Mouse (Mus musculus): ENCODE measurements around the gene Naip2. TPM values are rescaled to one million over a fixed set of nuclear protein-coding genes. Genes with fewer than 3 reads are reported as not detected.
"Not testable (repeated sequence)": the region's sequence is repeated elsewhere in the genome, so short reads cannot be mapped to it uniquely, and the experiment has no call there.

The Naip2 gene
- polyA plus RNA-seq (2012; ENCODE audit: insufficient read depth, insufficient read length, missing spikeins): 0.79 TPM in 2 replicates

DNA sequence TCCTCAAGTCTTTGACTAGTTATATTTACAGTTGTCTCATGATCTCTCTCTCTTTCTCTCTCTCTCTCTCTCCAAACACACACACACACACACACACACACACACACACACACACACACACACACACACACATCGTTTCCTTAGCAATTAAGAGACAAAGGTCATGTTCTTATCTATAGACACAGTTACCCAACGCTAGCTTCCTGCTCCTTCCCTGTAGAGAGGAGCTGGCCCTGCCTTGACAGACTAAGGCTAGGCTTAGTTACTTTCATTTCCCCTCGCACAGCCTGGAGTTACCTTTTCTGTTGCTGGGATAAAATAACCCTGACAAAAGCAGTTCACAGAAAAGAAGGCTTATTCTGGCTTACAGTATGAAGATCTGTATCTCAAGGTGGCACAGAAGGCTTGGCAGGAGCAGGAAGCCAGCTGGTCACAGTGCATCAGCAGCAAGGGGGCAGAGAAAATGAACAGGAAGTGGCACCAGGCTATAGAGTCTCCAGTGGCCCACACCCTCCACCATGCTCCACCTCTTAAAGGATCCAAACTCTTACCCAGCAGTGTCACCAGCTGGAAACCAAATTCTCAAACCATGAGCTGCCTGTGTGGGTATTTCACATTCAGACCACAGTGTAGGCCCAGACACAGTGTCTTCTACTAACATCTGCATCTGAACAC lies at the start of gene Naip2:
Gene Naip2 (minus strand): TSS at position 434 of the 675 bp plus-strand sequence.
- peak within 1 kb of the TSS; percentile 51 for H3K4me3 ChIP-seq (ENCODE audit: insufficient read depth, low read depth, low read length)
- peak within 1 kb of the TSS; percentile 68 for H3K27ac ChIP-seq (replicated peaks; ENCODE audit: low read depth, low read length)
- not testable (repeated sequence) for H3K4me1 ChIP-seq (ENCODE audit: control insufficient read depth, insufficient read depth, insufficient read length, low read length)

DNA sequence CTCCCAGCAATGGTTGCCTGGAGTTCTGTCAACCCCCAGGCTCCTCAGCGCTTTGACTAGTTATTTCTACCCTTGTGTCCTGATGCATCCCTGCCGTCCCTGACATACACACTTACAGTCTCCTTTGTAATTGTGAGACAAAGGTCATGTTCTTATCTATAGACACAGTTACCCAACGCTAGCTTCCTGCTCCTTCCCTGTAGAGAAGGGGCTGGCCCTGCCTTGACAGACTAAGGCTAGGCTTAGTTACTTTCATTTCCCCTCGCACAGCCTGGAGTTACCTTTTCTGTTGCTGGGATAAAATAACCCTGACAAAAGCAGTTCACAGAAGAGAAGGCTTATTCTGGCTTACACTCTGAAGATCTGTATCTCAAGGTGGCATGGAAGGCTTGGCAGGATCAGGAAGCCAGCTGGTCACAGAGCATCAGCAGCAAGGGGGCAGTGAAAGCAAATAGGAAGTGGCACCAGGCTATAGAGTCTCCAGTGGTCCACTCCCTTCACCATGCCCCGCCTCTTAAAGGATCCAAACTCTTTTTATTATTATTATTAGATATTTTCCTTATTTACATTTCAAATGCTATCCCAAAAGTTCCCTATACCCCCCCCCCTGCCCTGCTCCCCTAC lies 45.1 kb upstream of the Naip2 start:
- not testable (repeated sequence) for H3K27ac ChIP-seq (replicated peaks; ENCODE audit: low read depth, low read length)
- H3K4me3 ChIP-seq (ENCODE audit: insufficient read depth, low read depth, low read length): peak overlapping the region; percentile 34

DNA sequence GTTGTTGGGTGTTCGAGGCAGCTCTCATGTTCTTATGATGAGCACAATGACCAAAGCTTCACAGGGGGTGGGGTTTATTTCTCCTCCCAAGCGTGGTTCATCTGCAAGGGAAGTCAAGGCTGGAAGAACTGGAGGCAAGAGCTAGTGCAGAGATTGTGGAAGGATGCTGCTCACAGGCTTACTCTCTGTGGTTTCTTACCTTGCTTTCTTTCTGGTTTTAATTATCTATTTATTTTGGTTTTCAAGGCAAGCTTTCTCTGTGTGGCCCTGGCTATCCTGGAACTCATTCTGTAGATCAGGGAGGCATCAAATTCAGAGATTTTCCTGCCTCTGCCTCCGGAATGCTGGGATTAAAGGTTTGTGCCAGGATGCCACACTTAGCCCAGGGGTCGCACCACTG lies 44.3 kb upstream of the Naip2 start, which contains the start of gene Naip5:
Gene Naip5 (minus strand): TSS at position 101 of the 400 bp plus-strand sequence.
- H3K4me3 ChIP-seq (ENCODE audit: insufficient read depth, low read depth, low read length): peak within 1 kb of the TSS; percentile 34
- H3K4me1 ChIP-seq (ENCODE audit: control insufficient read depth, insufficient read depth, insufficient read length, low read length); H3K27ac ChIP-seq (replicated peaks; ENCODE audit: low read depth, low read length): not testable (repeated sequence)

More for the DNA sequence above, 45.1 kb upstream of the Naip2 start:
- not testable (repeated sequence) for H3K4me1 ChIP-seq (ENCODE audit: control insufficient read depth, insufficient read depth, insufficient read length, low read length)

DNA sequence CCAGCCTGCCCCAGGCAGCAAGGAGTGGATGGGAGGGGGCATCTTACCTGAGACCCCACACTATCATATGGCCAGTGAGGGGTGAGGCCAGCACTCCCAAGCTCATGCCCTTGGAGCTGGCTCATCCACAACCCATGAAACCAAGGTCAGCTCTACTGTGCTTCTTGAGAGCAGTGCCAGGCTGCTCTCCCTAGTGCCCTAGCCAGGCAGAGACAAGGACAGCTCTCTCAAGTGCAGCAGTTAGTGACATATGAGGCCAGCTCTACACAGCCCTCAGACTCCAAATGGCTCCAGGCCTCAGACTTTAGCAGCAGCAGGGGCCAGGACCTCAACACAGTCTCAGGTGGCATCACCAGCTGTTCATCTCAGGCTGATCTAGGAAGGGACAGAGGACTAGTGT lies 41.8 kb upstream of the Naip2 start:
- no peak overlapping the region for H3K4me3 ChIP-seq (ENCODE audit: insufficient read depth, low read depth, low read length)
- H3K4me1 ChIP-seq (ENCODE audit: control insufficient read depth, insufficient read depth, insufficient read length, low read length): no peaks in the 10 kb centered on the region
- no peak overlapping the region for H3K27ac ChIP-seq (replicated peaks; ENCODE audit: low read depth, low read length)

DNA sequence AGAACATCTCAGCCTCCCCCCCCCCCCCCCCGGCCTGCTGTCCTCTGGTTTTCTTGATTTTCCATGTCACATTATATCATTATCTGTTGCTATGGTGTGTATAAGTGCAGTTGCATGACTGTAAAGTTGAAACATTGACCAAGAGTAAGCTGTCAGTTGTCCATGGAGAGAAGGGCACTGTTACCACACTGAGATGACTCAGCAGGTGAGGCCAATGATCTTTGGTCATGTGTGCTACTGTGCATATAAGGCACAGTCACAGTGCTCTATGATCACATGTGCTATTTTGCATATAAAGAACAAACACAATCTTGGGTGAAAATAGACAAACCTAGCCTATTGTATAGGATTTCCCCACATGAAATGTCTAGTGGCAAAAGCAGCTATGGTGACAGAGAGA lies 11.8 kb upstream of the Naip2 start:
- H3K27ac ChIP-seq (replicated peaks; ENCODE audit: low read depth, low read length); H3K4me3 ChIP-seq (ENCODE audit: insufficient read depth, low read depth, low read length); H3K4me1 ChIP-seq (ENCODE audit: control insufficient read depth, insufficient read depth, insufficient read length, low read length): not testable (repeated sequence)

DNA sequence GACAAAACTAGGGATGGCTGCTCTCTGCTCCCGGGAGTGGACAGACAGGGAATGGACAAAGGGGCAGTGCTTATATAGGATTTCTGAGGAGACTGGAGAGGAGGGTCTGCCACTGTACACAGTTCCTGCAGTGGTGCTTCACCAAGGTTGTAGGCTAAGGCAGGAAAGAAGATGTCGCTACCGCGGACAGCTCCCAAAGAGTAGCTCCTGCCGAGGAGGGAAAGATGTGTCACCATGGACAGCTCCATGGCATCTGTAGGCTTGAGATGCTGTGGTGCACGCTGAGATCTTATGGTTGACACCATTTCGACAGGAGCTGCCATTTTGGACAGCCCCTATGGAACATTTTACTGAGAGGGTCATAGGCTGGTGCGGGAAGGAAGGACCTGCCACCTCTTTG lies 8.6 kb upstream of the Naip2 start:
- Histone ChIP-seq H3K27ac (replicated peaks; ENCODE audit: low read depth, low read length) (no peak overlapping the region), H3K4me3 (ENCODE audit: insufficient read depth, low read depth, low read length) (no peak overlapping the region), H3K4me1 (ENCODE audit: control insufficient read depth, insufficient read depth, insufficient read length, low read length) (no peaks in the 10 kb centered on the region)

DNA sequence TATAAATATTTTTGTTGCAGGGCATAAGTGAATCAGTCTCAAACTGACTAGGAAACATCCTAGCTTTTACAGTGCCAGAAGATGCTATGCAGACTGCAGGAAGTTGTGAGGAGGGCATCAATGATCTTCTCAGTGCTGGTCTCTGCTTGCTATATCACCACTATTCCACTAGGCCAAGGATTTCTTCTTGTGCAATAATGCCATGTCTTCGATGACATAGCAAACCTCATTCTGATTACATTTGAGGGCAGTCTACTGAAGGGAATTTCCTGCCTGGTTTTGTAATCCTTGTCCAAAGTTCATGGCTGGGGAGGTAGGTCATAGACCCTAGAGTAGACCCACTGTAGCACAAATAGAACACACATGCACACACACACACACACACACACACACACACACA lies 1.4 kb upstream of the Naip2 start:
- no peak overlapping the region for H3K27ac ChIP-seq (replicated peaks; ENCODE audit: low read depth, low read length)
- H3K4me1 ChIP-seq (ENCODE audit: control insufficient read depth, insufficient read depth, insufficient read length, low read length): no peaks in the 10 kb centered on the region
- H3K4me3 ChIP-seq (ENCODE audit: insufficient read depth, low read depth, low read length): no peak overlapping the region

DNA sequence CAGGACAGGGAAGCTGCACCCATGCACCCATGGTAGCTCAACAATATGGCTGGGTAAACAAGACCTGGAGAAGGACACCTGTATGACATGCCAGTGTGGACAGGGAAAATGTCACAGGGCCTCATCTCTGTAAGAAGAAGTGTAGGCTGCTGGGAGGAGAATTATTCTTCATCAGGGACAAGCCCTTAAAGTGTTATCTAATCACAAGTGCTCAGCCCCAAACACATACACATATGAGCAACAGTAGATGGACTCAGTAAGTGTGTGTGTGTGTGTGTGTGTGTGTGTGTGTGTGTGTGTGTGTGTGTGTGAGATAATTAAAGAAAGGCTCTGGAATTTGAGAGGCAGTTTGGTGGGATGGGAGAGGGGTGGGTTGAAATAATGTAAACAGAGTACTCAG lies 1.1 kb downstream of the Naip2 start:
- no peak overlapping the region for H3K27ac ChIP-seq (replicated peaks; ENCODE audit: low read depth, low read length)
- peak overlapping the region; percentile 3; the same call in 1 of the 2 replicates for H3K4me3 ChIP-seq (ENCODE audit: insufficient read depth, low read depth, low read length)
- no peaks in the 10 kb centered on the region for H3K4me1 ChIP-seq (ENCODE audit: control insufficient read depth, insufficient read depth, insufficient read length, low read length)

DNA sequence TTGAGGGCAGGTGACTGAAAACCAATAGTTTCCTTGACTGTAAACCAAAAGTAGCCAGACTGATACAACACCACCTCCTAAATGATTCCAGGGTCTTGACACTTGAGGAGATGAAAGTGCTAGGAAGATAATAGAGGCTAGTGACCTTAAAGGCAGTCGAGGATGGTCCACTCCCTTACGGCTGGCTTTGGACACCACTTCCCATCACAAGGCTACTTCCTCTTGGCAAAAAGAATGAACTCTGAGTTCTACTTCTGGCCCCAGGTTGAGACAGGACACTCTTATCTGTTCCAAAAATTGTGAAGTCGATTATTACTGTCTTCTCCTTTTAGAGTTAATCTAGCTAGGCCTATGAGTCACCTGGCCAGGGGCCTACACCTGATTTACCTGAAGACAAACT lies 6.5 kb downstream of the Naip2 start:
- H3K27ac ChIP-seq (replicated peaks; ENCODE audit: low read depth, low read length): no peak overlapping the region
- H3K4me1 ChIP-seq (ENCODE audit: control insufficient read depth, insufficient read depth, insufficient read length, low read length): no peaks in the 10 kb centered on the region
- no peak overlapping the region for H3K4me3 ChIP-seq (ENCODE audit: insufficient read depth, low read depth, low read length)

DNA sequence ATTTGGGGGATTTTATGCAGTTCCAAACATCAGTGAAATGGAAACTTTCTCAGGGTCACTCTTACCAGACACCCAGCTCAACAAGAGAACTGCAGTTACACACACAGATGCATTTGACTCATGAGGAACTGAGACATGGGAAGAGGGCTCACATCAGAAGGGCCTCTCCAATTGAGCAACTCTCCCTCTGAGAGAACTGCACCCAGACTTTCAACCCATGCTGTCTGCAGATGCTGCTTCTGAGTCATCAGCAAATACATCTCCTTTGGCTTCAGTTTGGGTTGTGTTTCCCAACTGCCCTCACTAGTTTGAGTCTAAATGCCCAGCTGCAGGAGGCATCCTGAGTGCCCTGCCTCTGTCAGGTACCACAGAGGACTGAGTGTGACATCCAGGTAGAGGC lies 18.8 kb downstream of the Naip2 start:
- H3K27ac ChIP-seq (replicated peaks; ENCODE audit: low read depth, low read length); H3K4me3 ChIP-seq (ENCODE audit: insufficient read depth, low read depth, low read length); H3K4me1 ChIP-seq (ENCODE audit: control insufficient read depth, insufficient read depth, insufficient read length, low read length): not testable (repeated sequence)

DNA sequence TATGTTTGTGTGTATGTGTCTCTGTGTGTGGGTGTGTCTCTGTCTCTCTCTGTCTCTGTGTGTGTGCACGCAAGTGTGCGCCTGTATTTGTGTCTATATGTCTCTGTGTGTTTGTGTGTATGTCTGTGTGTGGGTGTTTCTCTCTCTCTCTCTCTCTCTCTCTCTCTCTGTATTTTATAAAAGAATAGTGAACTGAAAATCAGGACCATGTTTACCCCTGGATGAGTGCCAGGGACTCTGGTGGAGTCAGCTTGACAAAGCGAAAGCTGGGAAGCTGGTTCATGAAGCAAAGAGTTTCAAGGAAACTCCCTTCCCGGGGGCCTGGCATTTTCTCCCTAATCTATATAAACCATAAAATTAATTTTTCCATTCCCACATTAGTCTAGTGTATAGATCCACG lies 27.5 kb downstream of the Naip2 start:
- H3K27ac ChIP-seq (replicated peaks; ENCODE audit: low read depth, low read length); H3K4me1 ChIP-seq (ENCODE audit: control insufficient read depth, insufficient read depth, insufficient read length, low read length); H3K4me3 ChIP-seq (ENCODE audit: insufficient read depth, low read depth, low read length): not testable (repeated sequence)

DNA sequence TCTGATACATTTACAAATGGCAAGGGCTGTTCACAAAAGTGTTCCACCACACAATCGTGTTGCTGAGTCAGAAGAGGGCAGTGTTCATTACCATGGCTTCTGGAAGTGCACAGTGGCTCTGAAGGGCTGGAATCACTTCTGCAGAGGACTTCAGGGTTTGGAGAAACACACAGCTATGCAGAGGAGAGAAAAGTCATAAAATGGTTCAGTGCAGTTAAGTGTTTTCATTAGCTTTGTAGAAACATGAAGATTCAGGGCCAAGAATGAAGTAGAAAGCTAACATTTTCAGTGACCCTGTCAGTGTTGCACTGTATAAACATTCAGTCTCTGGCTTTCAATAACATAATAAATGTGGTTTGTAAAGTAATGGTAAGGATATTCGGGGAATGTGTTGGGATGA lies 35.5 kb downstream of the Naip2 start:
- not testable (repeated sequence) for H3K4me1 ChIP-seq (ENCODE audit: control insufficient read depth, insufficient read depth, insufficient read length, low read length); H3K27ac ChIP-seq (replicated peaks; ENCODE audit: low read depth, low read length); H3K4me3 ChIP-seq (ENCODE audit: insufficient read depth, low read depth, low read length)

DNA sequence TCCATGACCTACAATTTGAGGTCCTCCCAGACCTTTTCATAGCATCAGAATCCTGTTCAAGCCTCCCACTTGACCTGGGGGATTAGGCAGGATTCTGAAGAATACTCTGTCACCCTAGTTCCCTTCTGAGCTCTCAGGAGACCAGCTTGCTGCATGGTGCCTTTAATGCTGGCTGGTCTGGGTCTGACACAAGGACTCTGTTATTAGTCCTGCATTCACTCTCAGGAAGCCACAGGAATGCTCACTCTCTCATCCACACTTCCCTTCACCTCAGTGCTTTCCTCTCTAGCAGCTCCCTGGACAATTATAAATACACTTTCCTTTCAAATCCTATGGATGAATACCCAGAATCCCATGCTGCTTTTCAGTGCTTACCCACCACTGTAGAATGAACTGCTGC lies 39.4 kb downstream of the Naip2 start:
- not testable (repeated sequence) for H3K4me3 ChIP-seq (ENCODE audit: insufficient read depth, low read depth, low read length); H3K4me1 ChIP-seq (ENCODE audit: control insufficient read depth, insufficient read depth, insufficient read length, low read length); H3K27ac ChIP-seq (replicated peaks; ENCODE audit: low read depth, low read length)

DNA sequence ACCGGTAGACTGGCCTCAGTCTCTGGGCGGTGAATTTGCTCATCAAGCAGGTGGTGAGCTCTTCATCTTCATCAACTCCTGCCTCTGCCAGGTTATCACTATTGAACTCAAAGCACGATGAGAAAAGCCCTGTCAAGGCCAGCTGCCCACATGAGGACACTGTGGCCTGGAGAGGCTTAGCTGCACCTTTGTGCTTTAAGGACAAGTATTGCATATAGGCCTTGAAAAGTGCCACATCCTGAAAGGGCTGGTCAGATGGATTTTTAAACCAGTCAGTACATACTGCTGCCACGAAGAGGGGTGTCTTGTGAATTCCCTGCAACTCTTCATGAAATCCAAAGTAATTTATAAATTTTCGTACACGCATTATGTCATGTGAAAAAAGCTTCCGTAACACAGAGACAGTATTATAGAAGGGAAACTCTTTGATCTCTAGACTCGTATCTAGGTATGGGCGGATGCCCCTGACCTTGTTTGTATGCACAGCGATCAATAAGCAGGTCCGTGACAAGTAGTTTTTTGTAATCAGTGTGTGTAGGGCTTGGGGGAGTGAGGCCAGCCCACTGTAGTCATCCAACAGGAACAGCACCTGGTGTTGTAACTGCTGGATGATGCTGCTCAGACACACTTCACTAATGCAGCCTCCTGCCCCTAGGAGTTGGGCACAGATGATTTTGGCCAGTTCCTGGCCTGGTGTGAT lies 40.6 kb downstream of the Naip2 start:
- H3K4me3 ChIP-seq (ENCODE audit: insufficient read depth, low read depth, low read length); H3K4me1 ChIP-seq (ENCODE audit: control insufficient read depth, insufficient read depth, insufficient read length, low read length); H3K27ac ChIP-seq (replicated peaks; ENCODE audit: low read depth, low read length): not testable (repeated sequence)

DNA sequence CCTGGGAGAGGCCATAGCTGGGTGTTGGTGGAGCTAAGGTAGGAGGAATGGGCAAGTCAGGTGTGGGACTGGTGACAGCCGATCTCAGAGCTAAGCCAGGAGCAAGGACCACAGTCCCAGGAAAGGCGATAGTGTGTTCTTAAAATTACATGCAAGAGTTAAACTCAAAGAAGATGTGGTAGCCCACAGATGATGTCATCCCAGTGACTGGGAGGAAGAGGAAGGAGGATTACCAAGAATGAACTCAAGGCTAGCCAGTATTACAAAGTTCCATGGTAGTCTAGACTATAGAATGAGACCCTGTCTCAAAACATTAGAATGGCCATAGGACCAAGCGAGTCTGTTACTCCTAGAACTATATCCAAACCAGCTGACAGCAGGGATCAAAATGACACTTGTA lies 45.3 kb downstream of the Naip2 start:
- Histone ChIP-seq H3K4me3 (ENCODE audit: insufficient read depth, low read depth, low read length) (no peak overlapping the region), H3K27ac (replicated peaks; ENCODE audit: low read depth, low read length) (no peak overlapping the region), H3K4me1 (ENCODE audit: control insufficient read depth, insufficient read depth, insufficient read length, low read length) (no peaks in the 10 kb centered on the region)

DNA sequence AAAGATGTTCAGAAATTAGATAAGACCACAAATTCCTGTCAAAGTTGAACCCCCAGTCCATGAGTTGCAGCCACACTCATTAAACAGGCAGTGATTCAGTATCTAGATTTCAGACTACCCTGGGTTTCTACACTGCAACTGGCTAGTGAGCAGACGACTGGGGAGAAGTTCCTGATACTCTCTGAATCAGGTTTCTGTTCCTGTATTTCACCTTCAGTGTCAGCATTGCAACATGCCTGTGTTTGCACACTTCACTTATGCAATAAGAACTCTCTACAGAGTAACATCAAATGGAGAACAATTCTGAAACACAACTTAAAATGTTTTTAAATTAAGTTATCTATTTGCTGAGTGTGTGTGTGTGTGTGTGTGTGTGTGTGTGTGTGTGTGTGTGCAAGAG lies 49.2 kb downstream of the Naip2 start:
- H3K4me3 ChIP-seq (ENCODE audit: insufficient read depth, low read depth, low read length): no peak overlapping the region
- H3K27ac ChIP-seq (replicated peaks; ENCODE audit: low read depth, low read length): no peak overlapping the region
- no peaks in the 10 kb centered on the region for H3K4me1 ChIP-seq (ENCODE audit: control insufficient read depth, insufficient read depth, insufficient read length, low read length)
